Mouse (Mus musculus): ENCODE results near the gene Ddx5. TPM values are rescaled to one million over a fixed set of nuclear protein-coding genes. Genes with fewer than 3 reads are reported as not detected.
"Not testable (repeated sequence)": the region's sequence is repeated elsewhere in the genome, so short reads cannot be mapped to it uniquely, and the experiment has no call there.

Gene Ddx5
- 755 and 789 TPM in 2 replicates for total RNA-seq (2015)
- 996 and 1,155 TPM in 2 replicates for total RNA-seq (2017)

DNA sequence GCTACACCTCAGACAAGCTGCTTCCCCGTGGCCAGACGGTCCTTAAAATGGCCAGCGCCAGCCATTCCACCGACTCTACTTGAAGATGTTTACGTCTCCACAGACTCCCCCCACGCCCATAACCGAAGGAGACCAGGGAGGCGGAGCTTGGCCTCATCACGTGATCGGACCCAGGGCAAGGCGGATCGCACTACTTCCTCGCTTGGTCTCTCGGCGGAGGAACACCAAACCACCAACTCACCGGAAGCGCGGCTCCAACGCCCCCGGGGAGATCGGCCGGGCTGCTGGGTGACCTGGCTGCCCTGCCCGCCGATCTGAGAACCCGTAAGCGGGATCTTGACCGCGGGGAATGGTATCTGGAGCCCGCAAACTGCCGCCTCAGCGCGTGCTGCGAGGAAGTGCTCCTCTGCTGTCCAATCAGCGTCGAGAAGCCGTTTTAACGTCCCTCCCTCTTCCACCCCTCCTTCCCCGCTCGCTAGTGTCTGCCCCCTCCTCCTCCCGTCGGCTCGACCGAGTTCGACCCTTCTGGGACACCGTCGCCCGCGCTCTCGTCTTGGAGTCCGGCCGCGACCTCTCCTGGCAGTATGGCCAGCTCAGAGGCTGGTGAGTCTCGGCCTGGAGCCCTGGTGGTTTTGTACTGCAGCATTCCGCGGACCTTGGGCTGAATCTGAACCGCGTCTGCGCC is at the start of gene Ddx5, which contains the start of gene Cep95:
Ddx5 (minus strand) TSS at position 411 of the 685 bp plus-strand sequence.
Cep95 (plus strand) TSS at position 478 of the 685 bp plus-strand sequence.
- peak; percentile 65 for ATAC-seq (ENCODE audit: poor library complexity, severe bottlenecking)

DNA sequence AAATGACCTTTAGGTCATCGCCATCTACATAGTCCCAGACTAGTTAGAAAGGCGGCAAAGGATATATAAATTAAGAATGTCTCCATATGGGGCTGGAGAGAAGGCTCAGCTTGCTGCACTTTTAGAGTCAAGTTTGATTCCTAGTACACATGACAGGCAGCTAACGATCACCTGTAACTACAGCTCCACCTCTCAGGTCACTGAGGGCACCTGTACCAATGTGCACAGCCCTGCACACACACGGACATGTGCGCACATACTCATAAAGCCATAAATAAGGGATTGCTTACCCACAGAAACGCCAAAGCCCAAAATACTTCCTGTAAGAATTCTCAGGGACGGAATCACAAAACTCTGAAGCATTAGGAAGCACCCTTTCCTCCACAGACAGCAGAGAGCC is 39.1 kb upstream of the Ddx5 start:
- no peak for ATAC-seq (ENCODE audit: poor library complexity, severe bottlenecking)

DNA sequence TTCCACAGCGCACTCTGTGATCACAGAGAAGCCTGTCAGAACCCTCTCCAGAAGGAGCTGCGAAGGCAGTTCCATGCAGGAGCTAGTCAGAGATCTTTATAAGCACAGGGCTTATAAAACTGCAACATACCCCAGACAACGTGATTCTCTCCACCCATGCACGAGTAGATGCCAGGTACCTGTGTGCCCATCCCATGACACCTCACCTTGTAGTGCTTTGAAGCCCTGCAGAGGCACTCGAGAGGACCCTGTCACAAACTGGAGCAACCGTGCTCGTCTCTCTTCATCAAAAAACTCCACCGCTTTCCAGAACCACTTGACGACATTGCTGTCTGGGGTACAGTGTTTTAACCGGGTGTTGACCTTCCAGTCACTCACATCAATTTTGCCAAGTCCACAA is 35.4 kb upstream of the Ddx5 start:
- no peak for ATAC-seq (ENCODE audit: poor library complexity, severe bottlenecking)

DNA sequence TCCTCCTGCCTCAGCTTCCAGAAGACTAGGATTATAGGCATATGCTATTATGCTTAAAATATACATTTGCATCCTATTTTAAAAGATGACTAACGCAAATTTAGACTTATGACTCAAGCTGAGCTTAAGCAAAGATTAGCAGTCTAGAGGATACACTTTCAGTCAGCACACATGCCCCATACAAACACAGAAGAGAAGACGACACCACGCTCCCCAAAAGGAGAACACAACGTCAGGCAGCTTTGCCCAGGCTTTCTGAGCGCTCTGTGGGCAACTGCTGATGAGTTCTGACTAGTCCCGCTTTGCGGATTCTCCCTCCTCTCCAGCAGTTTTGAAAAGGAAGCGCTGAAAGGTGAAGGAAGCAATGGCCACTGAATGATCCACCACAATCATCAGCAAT is 34.8 kb upstream of the Ddx5 start:
- no peak for ATAC-seq (ENCODE audit: poor library complexity, severe bottlenecking)

DNA sequence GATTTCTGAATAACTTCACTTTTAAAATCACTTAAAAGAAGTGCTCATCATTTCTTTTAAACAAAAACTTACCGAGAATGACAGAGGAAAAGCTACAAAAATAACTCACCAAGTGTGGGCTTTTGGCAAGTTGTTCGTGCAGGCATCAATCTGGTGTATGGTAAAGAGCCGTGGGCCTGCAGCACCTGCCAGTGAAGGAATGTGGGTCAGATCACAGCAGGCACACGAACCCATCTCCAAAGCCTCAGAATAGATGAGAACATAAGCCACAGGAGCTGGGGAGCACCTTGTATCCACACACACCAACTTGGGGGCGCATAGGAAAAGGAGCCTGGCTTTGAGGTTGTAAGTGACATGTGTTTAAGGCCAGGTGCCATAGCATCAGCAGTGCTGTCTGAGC is 33.9 kb upstream of the Ddx5 start:
- ATAC-seq (ENCODE audit: poor library complexity, severe bottlenecking): no peak

DNA sequence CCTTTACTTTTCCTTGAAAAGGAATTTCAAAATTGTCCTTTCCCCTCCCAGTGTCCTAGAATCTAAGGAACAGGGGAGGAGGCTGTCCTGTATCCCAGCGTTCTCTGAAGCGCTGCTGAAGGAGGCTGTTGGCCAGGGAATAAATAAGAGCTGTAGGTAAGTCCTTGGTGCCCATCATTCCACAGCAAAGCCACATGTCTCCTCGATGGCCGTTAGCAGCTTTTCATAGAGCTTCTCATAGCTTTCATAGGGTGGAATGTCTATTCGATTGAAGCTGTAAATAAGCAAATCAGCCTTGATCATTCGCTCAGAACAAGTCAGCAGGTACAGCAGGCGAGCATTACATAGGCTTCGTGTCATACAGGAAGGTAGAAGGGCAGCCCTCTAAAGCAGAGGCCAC is 33.5 kb upstream of the Ddx5 start:
- no peak for ATAC-seq (ENCODE audit: poor library complexity, severe bottlenecking)

DNA sequence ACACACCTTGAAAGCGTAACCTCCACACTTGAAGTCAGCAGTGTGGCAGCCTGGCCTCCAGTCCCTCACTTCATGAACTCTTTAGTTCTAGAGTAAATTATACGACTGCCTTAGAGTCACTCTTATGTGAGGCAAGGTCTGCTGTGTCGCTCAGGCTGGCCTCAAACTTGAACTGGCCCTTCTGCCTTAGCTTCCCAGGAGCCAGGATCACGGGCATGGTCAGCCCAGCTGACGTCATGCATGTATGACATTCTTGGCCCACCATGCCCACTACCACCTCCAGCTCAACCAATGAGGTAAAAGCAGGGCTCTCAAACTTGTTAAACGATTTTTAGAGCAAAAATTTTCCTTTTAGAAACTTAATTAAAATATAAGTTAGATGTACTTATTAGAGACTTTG is 32.4 kb upstream of the Ddx5 start:
- no peak for ATAC-seq (ENCODE audit: poor library complexity, severe bottlenecking)

DNA sequence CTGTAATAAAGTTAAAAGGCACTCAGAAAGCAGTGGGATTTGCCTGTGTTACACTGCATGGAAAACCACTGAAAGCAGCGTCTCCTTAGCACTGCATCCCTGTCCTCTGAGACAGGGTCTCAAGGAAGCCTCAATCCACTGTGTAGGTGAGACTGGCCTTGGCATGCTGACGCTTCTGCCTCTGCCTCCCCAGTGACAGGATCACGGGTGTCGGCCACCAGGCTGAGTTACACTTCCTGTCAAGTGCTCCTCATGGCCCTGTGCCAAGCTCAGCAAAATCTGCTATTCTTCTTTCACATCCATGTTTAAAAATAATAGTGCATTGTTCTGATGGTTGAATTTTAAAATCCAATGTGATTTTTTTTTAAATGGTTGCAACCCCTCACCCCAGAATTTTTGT is 32.0 kb upstream of the Ddx5 start:
- peak; percentile 64 for ATAC-seq (ENCODE audit: poor library complexity, severe bottlenecking)

DNA sequence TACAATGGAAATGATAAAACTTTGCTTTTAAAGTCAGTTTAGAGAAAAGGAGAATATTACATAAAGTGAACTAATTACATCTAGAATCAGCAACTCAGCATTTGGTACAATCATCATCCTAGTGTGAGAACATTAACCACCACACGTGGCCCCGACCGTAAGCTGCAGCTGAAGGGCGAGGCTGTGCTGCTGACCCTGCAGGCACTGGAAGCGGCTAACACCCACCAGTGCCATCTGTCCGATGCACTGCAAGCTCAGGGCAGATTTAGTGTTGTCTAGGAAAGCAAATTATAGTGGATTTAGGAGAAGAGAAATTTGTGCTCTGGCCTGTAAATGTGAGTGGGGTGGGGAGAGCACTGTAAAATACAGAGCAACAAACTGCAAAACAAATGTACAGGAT is 31.3 kb upstream of the Ddx5 start:
- no peak for ATAC-seq (ENCODE audit: poor library complexity, severe bottlenecking)

DNA sequence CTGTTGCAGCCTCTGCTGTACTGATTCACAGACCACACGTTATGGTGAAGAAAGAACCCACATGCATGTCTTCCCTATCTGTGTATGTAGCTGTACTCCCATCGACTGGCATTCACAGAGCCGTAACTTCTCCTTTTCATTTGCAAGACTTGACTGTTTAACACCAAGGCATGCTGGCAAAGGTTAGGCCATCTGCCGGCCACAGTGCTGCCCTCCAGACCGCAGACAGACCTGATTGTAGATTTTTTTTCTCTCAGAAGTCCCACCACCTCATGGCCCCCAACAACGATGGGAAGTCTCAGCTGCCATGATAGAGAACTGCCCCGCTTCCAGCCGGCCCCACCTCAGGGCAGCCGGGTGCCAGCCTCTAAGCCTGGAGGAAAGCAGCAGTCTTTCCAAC is 30.6 kb upstream of the Ddx5 start:
- ATAC-seq (ENCODE audit: poor library complexity, severe bottlenecking): peak; percentile 88

DNA sequence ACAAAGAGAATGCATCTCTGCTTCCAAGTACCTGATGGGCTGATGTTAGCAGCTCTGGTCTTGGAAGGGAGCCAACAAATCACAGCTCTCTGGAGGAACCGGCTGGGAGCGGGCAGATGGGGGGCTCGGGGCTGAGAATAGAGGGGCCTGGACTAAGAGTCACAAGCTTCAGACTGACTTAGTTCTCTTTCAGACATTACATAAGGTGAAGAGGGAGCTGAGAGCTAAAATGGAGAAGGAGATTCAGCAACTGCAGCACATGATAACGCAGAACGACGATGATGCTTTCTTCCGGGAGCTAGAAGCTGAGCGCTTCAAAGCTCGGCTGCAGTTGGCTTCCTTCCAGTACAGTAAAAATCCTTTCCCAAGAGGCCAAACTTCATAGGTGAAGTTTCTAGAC is 29.4 kb upstream of the Ddx5 start:
- ATAC-seq (ENCODE audit: poor library complexity, severe bottlenecking): no peak

DNA sequence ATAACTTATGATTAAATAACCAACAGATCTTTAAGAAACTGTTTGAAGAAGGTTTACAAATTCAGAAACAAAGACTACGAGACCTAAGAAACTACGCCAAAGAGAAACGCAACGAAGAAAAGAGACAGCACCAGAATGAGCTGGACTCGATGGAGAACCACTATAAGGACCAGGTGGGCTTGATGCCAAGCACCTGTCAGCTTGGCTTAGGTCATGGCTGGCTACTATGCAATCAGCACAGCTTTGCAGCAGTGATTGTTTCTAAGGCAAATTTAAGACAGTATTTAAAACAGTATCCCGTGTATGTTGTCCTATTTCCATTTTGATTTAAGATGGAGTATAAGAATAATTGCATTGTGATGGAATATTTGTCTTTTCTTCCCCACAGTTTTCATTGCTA is 28.8 kb upstream of the Ddx5 start:
- no peak for ATAC-seq (ENCODE audit: poor library complexity, severe bottlenecking)

DNA sequence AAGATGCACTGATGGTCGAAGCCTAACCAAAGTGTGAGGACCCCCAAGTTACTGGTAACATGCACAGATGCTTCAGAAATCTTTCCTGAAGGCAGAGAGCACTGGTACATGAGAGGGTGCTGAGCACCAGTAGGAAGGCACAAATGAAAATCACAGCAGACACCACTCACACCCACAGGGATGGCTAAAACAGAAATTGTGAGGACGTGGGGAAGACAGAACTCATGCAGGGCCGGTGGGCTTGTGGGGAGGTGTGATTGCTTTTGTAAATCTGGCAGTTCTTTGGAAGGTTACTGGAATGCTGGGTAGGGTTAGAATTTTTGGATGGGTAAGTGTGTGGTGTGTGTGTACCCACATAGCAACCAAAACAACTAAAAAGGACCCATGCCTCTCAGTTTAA is 28.2 kb upstream of the Ddx5 start:
- ATAC-seq (ENCODE audit: poor library complexity, severe bottlenecking): no peak

DNA sequence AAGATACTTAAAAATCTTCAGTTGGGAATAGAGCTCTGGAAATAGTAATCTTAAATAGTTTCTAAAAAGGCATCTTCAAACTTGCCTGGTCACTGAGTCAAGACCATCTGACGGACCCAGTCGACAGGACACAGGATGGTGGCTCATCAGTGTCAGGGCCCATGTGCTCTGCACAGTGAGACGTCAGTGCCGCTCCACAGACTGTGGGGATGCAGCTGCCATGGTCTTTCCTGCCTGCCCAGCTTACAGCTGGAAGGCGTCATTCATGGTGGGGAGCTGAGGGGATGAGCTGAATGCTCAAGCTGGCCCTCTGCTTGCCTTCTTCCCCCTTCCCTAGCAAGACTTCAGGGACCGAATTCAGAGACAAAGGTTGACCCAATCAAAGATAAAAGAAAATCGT is 27.3 kb upstream of the Ddx5 start:
- no peak for ATAC-seq (ENCODE audit: poor library complexity, severe bottlenecking)

DNA sequence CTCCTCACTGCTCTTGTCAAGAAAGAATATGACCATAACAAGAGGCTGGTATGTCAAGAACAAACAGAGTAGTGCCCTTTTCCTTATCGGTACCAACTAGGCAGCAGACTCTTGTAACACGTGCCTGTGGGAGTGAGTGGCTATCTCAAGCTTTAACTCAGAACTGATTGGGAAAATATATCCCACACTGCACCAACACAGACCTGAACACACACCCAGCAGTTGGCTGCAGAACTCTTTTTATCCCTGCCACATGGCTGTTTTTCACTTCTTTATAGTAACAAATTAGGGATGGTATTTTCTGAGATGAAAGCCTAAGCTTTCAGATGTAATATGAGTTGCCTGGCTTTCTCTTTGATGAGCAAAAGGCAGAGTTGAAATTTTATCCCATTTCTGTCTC is 26.8 kb upstream of the Ddx5 start:
- no peak for ATAC-seq (ENCODE audit: poor library complexity, severe bottlenecking)

DNA sequence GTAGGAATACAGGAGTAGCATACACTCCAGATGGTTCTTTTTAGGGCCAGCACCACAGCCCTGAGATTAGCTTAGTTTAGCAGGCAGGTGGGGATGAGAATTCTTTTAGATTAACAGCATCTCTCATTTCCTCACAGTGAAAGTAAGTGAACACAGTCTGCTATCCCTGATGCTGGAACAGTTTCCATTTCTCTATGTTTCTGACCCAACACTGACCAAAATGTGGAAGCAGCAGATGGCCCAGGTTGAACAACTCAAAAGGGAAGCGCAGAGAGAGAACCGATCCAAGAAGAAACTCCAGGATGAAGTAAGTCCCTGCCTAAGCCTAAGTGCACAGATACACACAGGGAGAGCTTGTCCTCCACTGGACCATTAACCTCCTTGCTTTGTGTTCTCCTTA is 26.3 kb upstream of the Ddx5 start:
- no peak for ATAC-seq (ENCODE audit: poor library complexity, severe bottlenecking)

DNA sequence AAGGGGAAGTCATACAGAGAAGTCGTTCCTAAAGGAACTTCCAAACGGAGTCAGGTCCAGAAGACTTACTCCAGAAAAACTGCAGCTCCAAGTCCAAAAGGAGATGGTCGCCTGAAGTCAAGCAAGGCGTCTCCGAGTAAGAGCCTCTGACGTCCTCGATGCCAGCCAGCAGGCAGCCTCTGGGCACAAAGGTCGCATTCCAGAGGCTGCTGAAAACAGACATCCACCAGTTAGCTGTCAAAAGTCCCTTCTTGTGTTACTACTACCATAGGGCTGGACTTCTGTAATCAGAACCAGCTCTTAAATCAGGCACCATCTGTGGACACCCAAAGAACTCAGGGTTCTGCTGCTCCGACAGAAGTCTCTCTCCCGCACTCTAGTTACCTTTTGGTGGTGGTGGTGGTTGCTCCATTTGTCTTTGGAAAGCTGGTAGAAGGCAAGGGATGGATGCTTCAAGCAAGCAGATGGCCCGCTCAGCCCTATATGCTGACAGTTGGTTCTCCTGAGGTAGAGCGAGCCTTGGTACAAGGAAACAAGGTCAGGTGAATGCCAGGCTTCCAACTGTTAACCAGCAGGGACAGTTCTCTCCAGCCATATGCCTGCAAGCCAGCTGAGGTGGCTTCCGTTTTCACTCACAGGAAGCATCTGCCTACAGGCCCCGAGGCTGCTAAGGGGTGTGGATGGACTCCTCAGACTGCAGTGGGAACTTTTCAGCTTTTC is 25.8 kb upstream of the Ddx5 start:
- no peak for ATAC-seq (ENCODE audit: poor library complexity, severe bottlenecking)

DNA sequence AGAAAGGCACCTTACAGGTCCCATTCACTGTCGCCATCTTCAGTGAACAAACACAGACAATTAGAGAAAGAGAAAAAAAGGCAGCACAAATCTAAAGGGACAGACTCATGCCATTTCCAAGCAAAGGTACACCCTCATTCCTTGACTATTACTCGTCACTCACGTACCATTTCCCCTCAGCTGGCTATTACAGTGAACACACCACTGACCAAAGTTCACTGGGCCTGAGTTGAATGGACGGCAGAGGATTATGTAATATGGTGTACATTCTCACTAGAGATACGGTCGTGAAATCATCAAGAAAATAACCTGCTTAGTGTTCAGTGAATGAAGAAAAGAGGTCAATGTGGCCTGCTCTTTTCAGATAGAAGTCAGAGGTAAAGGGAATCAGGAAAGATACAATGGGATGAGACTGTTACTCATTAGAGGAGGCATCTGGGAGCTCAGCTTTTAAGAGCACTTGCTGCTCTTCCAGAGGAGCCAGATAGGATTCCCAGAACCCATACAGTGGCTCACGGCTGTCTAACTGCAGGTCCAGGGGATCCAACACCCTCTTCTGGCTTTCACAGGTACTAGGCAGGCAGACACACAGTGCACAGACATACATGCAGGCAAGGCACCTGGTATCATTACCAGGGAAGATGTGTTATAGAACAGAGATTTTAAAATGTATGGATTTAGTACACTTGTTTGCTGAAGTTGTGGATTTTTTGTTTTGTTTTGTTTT is 23.6 kb upstream of the Ddx5 start:
- ATAC-seq (ENCODE audit: poor library complexity, severe bottlenecking): no peak

DNA sequence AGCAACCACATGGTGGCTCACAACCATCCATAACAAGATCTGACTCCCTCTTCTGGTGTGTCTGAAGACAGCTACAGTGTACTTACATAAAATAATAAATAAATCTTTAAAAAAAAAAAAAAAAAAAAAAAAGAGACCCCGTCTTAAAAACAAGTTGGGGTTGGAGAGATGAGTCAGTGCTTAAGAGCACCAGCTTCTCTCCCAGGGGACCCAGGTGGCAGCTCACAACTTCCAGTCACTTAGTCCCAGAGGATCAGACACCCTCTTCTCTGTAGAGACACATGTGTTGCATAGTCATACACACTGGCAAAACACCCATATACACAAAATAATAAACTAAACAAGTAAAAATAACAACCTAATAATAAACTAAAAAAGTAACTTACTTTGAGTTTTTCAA is 18.5 kb upstream of the Ddx5 start:
- not testable (repeated sequence) for ATAC-seq (ENCODE audit: poor library complexity, severe bottlenecking)

DNA sequence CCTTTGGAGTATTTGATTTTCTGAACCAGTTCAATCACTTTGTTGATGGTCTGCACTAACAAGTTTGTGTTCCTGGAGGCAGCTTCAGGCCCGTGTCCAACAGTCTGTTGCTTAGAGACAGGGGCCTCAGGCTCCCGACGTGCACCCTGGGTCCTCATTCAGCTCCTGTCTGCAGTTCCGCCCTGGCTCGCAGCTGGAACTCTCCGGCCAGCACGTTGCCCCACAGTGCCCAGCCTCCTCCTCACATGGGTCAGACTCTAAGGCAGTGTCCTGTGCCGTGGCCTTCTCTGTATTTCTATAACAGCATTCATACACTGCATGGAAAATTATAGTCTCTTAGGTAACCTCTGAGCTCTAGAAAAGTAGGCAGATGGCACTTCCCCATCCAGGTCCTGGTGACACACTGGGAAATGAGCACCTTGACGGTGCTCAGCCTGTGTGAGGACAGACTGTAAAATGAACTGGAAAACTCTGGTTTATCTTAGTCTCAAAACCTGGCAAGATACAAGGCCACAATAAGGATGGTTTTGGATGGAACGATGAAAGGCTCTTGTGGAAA is 13.2 kb upstream of the Ddx5 start:
- ATAC-seq (ENCODE audit: poor library complexity, severe bottlenecking): no peak

DNA sequence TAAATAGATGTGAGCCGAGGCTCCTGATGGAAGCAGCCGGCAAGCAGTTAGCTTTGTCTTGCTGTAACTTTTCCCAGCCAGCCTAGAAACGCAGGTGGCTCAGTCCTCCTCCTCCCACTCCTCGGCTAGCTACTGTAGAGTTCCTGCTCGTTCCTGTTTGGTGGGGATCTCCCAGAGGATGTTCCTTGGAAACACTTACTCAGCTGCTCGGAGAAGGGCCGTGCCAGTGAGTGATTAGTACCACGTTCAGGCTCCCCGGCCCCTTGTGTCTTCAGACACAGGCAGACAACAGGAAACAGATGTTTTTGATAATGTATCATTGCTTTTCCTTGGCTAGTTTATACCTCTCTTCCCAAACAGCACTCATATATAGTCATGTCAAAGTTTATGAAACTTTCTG is 6.7 kb upstream of the Ddx5 start:
- ATAC-seq (ENCODE audit: poor library complexity, severe bottlenecking): no peak

DNA sequence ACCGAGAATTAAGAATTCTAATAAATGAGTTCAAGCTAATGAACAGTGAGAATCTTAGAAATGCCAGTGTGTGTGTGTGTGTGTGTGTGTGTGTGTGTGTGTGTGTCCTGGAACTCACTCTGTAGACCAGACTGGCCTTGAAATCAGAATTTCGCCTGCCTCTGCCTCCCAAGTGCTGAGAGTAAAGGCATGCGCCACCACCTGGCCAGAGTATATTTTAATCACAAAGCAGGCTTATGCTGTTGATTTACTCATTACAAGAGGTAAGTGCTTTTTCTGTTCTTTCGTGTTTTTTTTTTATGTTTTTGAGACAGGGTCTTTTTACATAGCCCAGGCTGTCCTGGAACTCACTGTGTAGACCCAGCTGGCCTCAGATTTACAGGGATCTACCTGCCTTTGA is 4.9 kb upstream of the Ddx5 start:
- no peak for ATAC-seq (ENCODE audit: poor library complexity, severe bottlenecking)

Measured in megakaryocyte, adult 5-6 weeks (primary cell).